Mouse (Mus musculus): ENCODE data around the gene Nav1. TPM values are rescaled to one million over a fixed set of nuclear protein-coding genes. Genes with fewer than 3 reads are reported as not detected.
A peak's percentile ranks its signal among the peaks of the same experiment; 100 is the strongest.

Gene Nav1
- polyA plus RNA-seq, 1 experiment from 2014 or later = 18.3 TPM

DNA sequence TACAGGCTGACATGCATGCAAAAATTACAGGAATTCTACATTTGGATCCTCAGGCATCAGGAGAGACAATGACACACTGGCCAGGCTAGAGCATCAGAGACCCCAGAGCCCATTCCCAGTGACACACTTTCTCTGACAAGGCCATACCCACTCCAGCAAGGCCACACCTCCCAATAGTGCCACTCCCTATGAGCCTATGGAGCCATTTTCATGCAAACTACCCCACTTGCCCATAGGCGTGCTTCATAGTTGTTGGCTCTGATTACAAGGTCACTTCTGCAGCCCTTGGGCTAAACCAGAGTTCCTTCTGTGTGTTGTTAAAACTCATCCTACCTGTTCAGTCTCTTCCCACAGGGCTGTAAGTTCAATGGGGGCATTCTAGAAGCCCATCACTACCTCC lies 25.1 kb upstream of the Nav1 start:
- no peak overlapping the region for H3K27ac ChIP-seq
- H3K4me1 ChIP-seq = peaks cover 49% of the 10 kb centered on the region
- H3K27me3 ChIP-seq (ENCODE audit: low read depth, poor library complexity, severe bottlenecking) = no peaks in the 10 kb centered on the region
- H3K9me3 ChIP-seq (replicated peaks) = no peaks in the 10 kb centered on the region
- no peak for DNase-seq (ENCODE audit: low spot score)
- no peak overlapping the region for H3K4me3 ChIP-seq
- no peaks in the 10 kb centered on the region for H3K36me3 ChIP-seq
- WGBS = 83% methylated on average over 1 of the region's 1 CpGs

DNA sequence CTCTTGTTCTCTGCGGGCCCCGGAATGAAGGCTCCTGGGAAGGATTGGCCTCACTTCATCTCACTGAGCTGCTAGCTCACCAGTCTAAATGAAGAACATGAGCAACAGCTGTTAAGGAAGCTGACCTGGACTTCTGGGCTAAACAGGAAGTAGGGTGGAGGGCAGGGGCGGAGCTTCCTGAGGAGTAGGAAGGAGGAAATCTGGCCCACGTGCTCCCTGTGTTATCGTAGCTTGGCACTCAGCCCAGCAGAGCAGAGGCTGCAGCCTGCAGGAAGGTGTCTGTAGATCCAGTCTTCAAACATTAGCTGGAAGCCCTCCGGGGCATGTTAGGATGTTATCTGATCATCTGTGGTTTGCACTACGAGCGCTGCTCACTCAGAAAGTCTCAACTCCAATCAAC lies 24.4 kb upstream of the Nav1 start:
- Histone ChIP-seq H3K4me3 (no peak overlapping the region), H3K4me1 (peaks cover 47% of the 10 kb centered on the region), H3K27ac (no peak overlapping the region), H3K36me3 (no peaks in the 10 kb centered on the region), H3K27me3 (ENCODE audit: low read depth, poor library complexity, severe bottlenecking) (no peaks in the 10 kb centered on the region), H3K9me3 (replicated peaks) (no peaks in the 10 kb centered on the region)
- no peak for DNase-seq (ENCODE audit: low spot score)
- WGBS = 74% methylated on average over 8 of the region's 8 CpGs

DNA sequence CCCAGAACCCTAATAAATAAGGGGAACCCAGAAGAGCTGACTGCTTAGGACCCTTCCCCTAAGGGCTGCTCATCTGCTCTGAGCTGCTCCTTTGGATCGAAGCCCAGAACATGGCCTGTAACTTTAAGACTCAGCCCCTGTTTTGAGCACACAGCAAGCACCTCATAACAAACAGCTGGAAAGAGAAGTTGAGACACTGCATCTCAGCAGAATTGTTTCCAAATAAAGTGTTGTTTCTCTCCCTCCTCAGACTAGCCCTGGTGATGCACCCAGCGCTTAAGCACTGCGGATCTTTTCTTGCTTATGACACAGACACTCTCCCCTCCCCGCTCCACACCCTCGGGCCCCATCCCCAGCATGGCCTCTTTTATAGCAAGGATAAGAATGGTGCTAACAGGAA lies 22.8 kb upstream of the Nav1 start:
- H3K4me3 ChIP-seq = no peak overlapping the region
- no peaks in the 10 kb centered on the region for H3K27me3 ChIP-seq (ENCODE audit: low read depth, poor library complexity, severe bottlenecking)
- H3K9me3 ChIP-seq (replicated peaks) = no peaks in the 10 kb centered on the region
- H3K36me3 ChIP-seq = no peaks in the 10 kb centered on the region
- no peak overlapping the region for H3K27ac ChIP-seq
- H3K4me1 ChIP-seq = peaks cover 30% of the 10 kb centered on the region
- no peak for DNase-seq (ENCODE audit: low spot score)
- 78% methylated on average over 5 of the region's 5 CpGs for WGBS

DNA sequence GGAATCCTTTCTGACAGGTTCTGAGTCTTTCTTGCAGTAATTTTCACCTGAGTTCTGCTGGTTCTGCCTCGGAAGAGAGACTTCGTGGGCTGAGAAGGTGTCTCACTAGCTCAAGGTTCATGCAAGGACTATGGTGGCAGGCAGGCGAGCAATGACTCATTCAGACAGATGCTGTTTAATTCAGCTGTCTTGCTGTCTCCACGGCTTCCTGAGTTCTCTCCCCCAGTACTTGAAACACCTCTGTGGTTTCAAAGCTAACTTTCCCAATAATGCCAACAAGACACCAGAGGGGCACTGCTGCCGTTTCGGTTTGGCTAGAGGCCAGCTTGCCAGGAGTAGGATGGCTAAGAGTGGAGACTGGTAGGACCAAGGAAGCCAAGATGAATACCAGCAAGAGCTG lies 19.1 kb upstream of the Nav1 start:
- no peak overlapping the region for H3K27ac ChIP-seq
- H3K4me3 ChIP-seq = no peak overlapping the region
- H3K9me3 ChIP-seq (replicated peaks) = no peaks in the 10 kb centered on the region
- H3K27me3 ChIP-seq (ENCODE audit: low read depth, poor library complexity, severe bottlenecking) = no peaks in the 10 kb centered on the region
- peaks cover 25% of the 10 kb centered on the region for H3K4me1 ChIP-seq
- H3K36me3 ChIP-seq = no peaks in the 10 kb centered on the region
- 83% methylated on average over 6 of the region's 6 CpGs for WGBS
- no peak for DNase-seq (ENCODE audit: low spot score)

DNA sequence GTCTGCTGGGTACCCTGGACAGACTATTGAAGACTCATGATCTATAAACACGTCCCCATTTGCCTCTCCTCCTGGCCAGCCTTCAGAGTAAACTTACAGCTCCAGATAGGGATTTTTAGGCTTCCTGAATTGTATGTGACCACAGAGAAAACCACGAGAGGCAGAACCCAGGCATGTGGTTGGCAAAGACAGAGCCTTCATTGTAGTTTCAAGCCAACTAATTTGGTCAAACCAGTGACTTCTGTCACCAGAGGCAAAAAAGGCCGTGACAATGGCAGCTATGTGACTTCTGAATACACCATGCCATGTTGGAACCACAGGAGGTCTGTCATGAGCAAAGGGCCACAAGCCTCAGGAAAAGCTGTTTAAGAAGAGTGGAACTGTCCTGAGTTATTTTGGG lies 18.6 kb upstream of the Nav1 start:
- H3K27ac ChIP-seq = no peak overlapping the region
- H3K36me3 ChIP-seq = no peaks in the 10 kb centered on the region
- no peaks in the 10 kb centered on the region for H3K9me3 ChIP-seq (replicated peaks)
- H3K4me1 ChIP-seq = peaks cover 25% of the 10 kb centered on the region
- H3K4me3 ChIP-seq = no peak overlapping the region
- 77% methylated on average over 3 of the region's 3 CpGs for WGBS
- DNase-seq (ENCODE audit: low spot score) = no peak
- H3K27me3 ChIP-seq (ENCODE audit: low read depth, poor library complexity, severe bottlenecking) = no peaks in the 10 kb centered on the region

DNA sequence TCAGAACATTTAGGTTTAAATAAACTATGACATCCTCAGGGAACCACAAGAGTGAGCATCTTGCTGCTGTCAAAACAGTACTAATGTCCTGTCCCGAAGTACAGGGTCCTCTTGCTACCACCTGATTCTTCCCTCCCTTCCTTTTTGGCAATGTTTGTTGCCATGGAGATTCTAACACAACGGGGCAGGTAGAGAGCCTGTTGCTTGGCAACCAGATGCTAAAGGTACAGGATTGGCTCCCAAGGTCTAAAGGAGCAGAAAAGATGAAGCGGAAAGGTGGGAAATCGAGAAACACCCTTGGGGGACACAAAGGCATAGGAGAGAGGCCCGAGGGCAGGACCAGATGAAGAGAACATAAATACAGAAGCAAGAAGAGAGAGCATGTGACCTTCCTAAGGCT lies 17.6 kb upstream of the Nav1 start:
- Histone ChIP-seq H3K9me3 (replicated peaks) (no peaks in the 10 kb centered on the region), H3K36me3 (no peaks in the 10 kb centered on the region), H3K27ac (no peak overlapping the region), H3K4me1 (peaks cover 21% of the 10 kb centered on the region), H3K4me3 (no peak overlapping the region), H3K27me3 (ENCODE audit: low read depth, poor library complexity, severe bottlenecking) (no peaks in the 10 kb centered on the region)
- DNase-seq (ENCODE audit: low spot score) = no peak
- 74% methylated on average over 5 of the region's 5 CpGs for WGBS

DNA sequence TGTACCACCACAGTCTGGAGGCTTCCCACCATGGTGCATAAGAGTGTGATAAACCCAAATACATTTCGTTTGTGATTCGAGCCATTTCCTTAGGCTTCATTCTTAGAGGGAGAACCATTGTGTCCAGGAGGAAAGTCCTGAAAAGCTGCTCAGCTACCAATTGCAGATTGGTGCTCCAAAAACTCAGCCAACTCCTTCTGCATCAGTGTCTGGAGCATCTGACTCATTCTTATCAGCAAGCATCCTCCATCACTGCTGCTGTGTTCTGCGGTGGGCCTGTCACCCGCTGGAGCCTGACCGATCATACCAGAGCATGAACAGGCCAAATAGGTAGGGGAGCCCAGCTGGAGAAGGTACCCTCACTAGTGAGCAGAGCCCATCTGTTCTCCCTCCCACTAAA lies 16.0 kb upstream of the Nav1 start:
- Histone ChIP-seq H3K27ac (no peak overlapping the region), H3K4me1 (peaks cover 30% of the 10 kb centered on the region), H3K9me3 (replicated peaks) (no peaks in the 10 kb centered on the region), H3K4me3 (no peak overlapping the region), H3K36me3 (no peaks in the 10 kb centered on the region), H3K27me3 (ENCODE audit: low read depth, poor library complexity, severe bottlenecking) (no peaks in the 10 kb centered on the region)
- WGBS = 92% methylated on average over 5 of the region's 5 CpGs
- DNase-seq (ENCODE audit: low spot score) = no peak

DNA sequence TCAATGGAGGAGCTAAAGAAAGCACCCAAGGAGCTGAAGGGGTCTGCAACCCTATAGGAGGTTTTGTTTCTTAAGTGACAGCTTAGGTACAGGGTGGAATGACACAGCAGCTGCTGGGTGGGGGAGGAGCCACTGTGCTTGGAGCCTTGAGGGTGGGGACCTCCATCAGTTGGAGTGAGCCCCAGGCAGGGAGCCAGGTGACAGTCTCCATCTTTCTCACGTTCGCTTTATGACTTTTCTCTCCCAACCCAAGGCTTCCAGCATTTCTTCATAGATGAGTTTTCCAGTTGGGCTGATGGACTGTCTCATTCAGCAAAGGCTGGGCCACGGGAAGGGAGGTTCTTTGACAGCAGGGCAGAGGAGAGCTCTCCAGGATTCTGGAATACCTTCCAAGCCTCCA lies 14.2 kb upstream of the Nav1 start:
- Histone ChIP-seq H3K9me3 (replicated peaks) (no peaks in the 10 kb centered on the region), H3K36me3 (no peaks in the 10 kb centered on the region), H3K4me3 (no peak overlapping the region), H3K27me3 (ENCODE audit: low read depth, poor library complexity, severe bottlenecking) (no peaks in the 10 kb centered on the region), H3K4me1 (peaks cover 34% of the 10 kb centered on the region), H3K27ac (no peak overlapping the region)
- no peak for DNase-seq (ENCODE audit: low spot score)
- WGBS = 49% methylated on average over 3 of the region's 3 CpGs

DNA sequence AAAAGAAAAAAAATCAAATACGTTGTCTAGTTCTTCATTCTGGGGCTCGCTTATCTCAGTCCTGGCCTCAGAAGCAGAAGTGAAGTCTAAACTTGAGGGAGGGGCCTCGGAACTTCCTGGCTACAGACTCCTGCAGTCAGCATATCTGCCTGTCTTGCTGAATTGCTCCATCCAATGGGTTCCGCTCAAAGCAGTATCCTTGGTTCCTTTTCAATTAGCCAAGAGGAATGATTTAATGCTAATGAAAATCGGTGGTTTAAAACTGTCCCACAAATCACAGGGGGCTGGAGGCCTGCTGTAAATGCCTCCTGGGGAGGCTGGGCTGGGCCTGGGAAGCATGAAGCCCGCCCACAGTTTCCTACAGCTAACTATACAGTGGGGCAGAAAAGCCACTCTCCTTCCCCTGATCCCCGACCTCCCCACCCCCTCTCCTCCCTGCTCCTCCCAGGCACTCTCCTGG lies 12.9 kb upstream of the Nav1 start:
- Histone ChIP-seq H3K9me3 (replicated peaks) (no peaks in the 10 kb centered on the region), H3K36me3 (no peaks in the 10 kb centered on the region), H3K4me3 (no peak overlapping the region), H3K27me3 (ENCODE audit: low read depth, poor library complexity, severe bottlenecking) (no peaks in the 10 kb centered on the region), H3K4me1 (peaks cover 42% of the 10 kb centered on the region), H3K27ac (no peak overlapping the region)
- no peak for DNase-seq (ENCODE audit: low spot score)
- 3% methylated on average over 7 of the region's 7 CpGs for WGBS

DNA sequence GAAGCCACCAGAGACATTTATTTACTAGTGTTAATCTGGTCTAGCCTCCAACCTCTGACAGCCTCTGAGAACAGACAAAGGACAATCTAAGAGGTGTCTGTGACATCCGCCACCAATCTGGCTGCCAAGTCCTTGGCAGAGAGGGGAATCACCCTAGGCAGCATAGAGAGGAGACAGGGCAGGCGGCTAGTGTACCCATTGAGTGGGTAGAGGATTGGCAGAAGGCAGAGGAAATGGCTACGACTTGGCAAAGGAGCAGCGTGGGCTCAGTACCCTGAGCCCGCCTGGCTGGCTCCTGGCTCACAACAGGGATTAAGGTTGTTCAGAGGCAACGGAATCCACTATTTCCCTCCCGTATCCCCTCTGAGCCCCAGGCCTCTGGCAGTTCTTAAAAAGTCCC lies 12.0 kb upstream of the Nav1 start:
- Histone ChIP-seq H3K4me1 (peaks cover 42% of the 10 kb centered on the region), H3K27ac (no peak overlapping the region), H3K27me3 (ENCODE audit: low read depth, poor library complexity, severe bottlenecking) (no peaks in the 10 kb centered on the region), H3K4me3 (no peak overlapping the region), H3K9me3 (replicated peaks) (no peaks in the 10 kb centered on the region), H3K36me3 (no peaks in the 10 kb centered on the region)
- no peak for DNase-seq (ENCODE audit: low spot score)
- 51% methylated on average over 7 of the region's 7 CpGs for WGBS

DNA sequence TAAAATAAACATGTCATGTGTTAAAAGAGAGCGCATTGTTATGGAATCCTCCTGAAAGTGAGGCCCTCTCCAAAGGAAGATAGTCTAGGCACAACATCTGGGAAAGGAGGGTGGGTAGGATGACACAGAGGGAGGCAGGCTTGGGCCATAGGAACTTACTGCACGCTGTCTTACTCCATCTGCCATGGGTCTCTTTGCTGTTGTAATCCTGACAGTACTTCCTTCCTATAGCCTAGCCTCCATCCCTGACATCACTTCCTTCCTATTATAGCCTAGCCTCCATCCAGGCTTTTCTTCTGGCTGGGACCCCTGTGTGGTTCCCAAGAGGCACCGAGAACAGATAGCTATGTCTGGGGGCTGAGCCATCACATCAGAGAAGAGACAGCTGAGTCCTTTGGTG lies 10.2 kb upstream of the Nav1 start:
- no peaks in the 10 kb centered on the region for H3K36me3 ChIP-seq
- no peak overlapping the region for H3K4me3 ChIP-seq
- peaks cover 42% of the 10 kb centered on the region for H3K4me1 ChIP-seq
- H3K27me3 ChIP-seq (ENCODE audit: low read depth, poor library complexity, severe bottlenecking) = no peaks in the 10 kb centered on the region
- H3K27ac ChIP-seq = no peak overlapping the region
- DNase-seq (ENCODE audit: low spot score) = no peak
- 88% methylated on average over 3 of the region's 3 CpGs for WGBS
- no peaks in the 10 kb centered on the region for H3K9me3 ChIP-seq (replicated peaks)

DNA sequence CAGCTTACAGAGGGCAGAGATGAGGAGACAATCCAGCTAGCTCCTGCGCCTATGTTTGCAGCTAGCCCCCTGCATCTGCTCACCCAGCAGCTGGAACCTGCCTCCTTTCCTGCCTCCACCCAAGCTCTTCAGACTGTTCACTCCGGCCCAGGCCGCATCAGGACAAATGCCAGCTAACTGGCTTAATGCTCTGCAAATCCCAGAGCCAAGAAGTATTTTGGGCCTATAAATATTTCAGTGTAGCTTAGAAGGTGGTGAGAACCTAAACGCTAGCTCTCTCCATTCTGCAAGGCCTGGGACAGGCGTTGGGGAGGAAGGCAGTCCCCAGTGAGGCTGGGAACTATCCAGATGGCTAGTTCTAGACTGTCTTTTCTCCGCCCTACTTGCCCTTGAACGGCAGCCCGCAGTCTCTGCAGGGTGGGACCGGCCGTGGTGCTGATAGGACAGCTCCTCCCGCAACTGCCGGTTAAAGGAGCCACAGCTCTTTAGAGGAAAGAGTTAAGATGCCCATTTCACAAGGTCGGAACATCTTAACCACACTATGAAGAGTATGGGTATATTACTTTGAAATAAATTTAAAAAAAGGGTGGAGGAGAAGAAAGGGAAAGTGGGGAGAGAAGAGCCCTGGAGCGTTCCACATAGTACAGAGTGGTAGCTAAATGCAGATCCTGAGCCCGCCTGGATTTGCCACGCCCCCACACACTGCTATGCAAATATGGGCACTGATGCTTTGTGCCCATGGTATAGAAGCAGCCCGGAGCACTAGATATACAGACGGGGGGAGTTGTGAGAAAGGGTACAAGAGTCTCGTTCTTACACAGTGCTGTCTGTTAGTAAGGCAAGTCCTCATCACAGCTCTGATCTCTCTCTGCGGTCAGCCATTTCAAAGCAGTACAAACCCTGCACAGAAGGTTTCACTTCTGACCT lies 8.9 kb upstream of the Nav1 start:
- Histone ChIP-seq H3K36me3 (no peaks in the 10 kb centered on the region), H3K27ac (no peak overlapping the region), H3K27me3 (ENCODE audit: low read depth, poor library complexity, severe bottlenecking) (no peaks in the 10 kb centered on the region), H3K4me3 (no peak overlapping the region), H3K9me3 (replicated peaks) (no peaks in the 10 kb centered on the region), H3K4me1 (peaks cover 32% of the 10 kb centered on the region)
- 19% methylated on average over 20 of the region's 20 CpGs for WGBS
- DNase-seq (ENCODE audit: low spot score) = peak; percentile 88

DNA sequence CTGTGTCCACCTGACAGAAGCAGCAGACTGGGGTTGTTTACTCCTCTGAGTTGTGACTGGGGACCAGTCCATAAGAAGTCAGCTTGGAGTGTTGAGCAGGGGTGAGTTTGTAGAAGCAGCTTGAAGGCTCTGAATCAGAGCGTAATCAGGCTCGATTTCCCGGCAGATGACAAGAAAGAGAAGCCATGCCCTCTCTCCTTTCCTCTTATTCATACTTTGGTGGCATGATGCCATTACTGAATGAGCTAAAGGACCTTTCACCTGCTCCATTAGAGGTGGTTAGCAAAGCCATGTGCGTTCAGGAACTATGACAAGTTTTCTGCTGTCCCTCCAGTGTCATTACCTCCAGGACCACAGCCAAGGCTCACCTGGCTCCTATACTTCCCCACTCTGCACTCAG lies 2.5 kb upstream of the Nav1 start:
- no peak for DNase-seq (ENCODE audit: low spot score)
- Histone ChIP-seq H3K27ac (no peak overlapping the region), H3K36me3 (no peaks in the 10 kb centered on the region; the same call in 1 of the 2 replicates), H3K4me1 (peaks cover 14% of the 10 kb centered on the region), H3K4me3 (no peak overlapping the region), H3K27me3 (ENCODE audit: low read depth, poor library complexity, severe bottlenecking) (no peaks in the 10 kb centered on the region), H3K9me3 (replicated peaks) (no peaks in the 10 kb centered on the region)
- WGBS = 87% methylated on average over 4 of the region's 4 CpGs

Data from limb, embryonic 10.5 days (tissue).